Mouse (Mus musculus) limb, embryonic 13.5 days (tissue): Measurements from ENCODE around the gene Slc22a21. TPM values are rescaled to one million over a fixed set of nuclear protein-coding genes. Genes with fewer than 3 reads are reported as not detected.

Source experiments
- ATAC-seq: fragments of 200-750 bp; cut with Nextera tagmentation; 2 replicates; pipeline ENCODE4 v1.8.0; 2017; ENCODE audit warnings: low read depth, moderate number of reproducible peaks, moderate TSS enrichment; ENCODE audit not compliant: low FRiP score
- H3K27ac ChIP-seq: fragments of 300-500 bp; sonication (generic); 2 replicates; pipeline ENCODE4 v1.5.1; 2015; ENCODE audit warnings: inconsistent platforms, mild to moderate bottlenecking, moderate library complexity
- H3K27me3 ChIP-seq: fragments of 300-500 bp; sonication (generic); 2 replicates; pipeline ENCODE4 v1.6.1; 2015; ENCODE audit warnings: mild to moderate bottlenecking, inconsistent platforms
- H3K36me3 ChIP-seq: fragments of 300-500 bp; sonication (generic); 2 replicates; pipeline ENCODE4 v1.6.1; 2015; ENCODE audit warnings: inconsistent platforms, mild to moderate bottlenecking, moderate library complexity
- H3K4me1 ChIP-seq: fragments of 300-500 bp; sonication (generic); 2 replicates; pipeline ENCODE4 v1.6.1; 2015; ENCODE audit warnings: inconsistent platforms
- H3K4me2 ChIP-seq: fragments of 300-500 bp; sonication (generic); replicated peaks from 2 replicates; pipeline ENCODE4 v1.6.1; 2015; ENCODE audit warnings: inconsistent platforms, mild to moderate bottlenecking, moderate library complexity
- H3K4me3 ChIP-seq: fragments of 300-500 bp; sonication (generic); 2 replicates; pipeline ENCODE4 v1.5.1; 2015; ENCODE audit warnings: moderate library complexity, mild to moderate bottlenecking, inconsistent platforms
- H3K9ac ChIP-seq: fragments of 300-500 bp; sonication (generic); 2 replicates; pipeline ENCODE4 v1.6.1; 2015; ENCODE audit warnings: mild to moderate bottlenecking, inconsistent platforms
- H3K9me3 ChIP-seq: fragments of 300-500 bp; sonication (generic); 2 replicates; pipeline ENCODE4 v1.6.1; 2016; ENCODE audit warnings: inconsistent platforms
- WGBS: fragments of 180-500 bp; shearing (Covaris S2); methylation state at CpG from one replicate; pipeline ENCODE4 v1.1.7; 2015; 5-methylcytosine and 5-hydroxymethylcytosine counted together
- polyA plus RNA-seq: library from polyadenylated mRNA; unstranded; fragments of >200 nt; fragmentation: Nextera tagmentation; extraction: Ambion mirVana; gene quantifications from 2 replicates; pipeline ENCODE4 v1.2.1, GENCODE M21; 2015

Gene Slc22a21
- polyA plus RNA-seq, 1 experiment from 2014 or later = 4.9 TPM

- no peaks in the 10 kb centered on the region for H3K36me3 ChIP-seq
- H3K9me3 ChIP-seq = 0 out of 2 replicates have a peak, but pooled peaks cover 2% of the 10 kb centered on the region
- H3K4me1 ChIP-seq = 0 out of 2 replicates have a peak, but pooled peaks cover 3% of the 10 kb centered on the region
- no peak overlapping the region for H3K9ac ChIP-seq
- 79% methylated on average over 3 of the region's 3 CpGs for WGBS
- H3K4me3 ChIP-seq = no peak overlapping the region
- no peak overlapping the region for H3K4me2 ChIP-seq
- ATAC-seq = no peak
- H3K27me3 ChIP-seq = no peaks in the 10 kb centered on the region
- no peak overlapping the region for H3K27ac ChIP-seq
Observed at GRCm38 (mm10) chr11:53928585-53928984, 51.5 kb downstream of the Slc22a21 start.

GRCm38 (mm10) chr11:53926303-53926702 is 53.8 kb downstream of the Slc22a21 start:
- no peak overlapping the region for H3K4me3 ChIP-seq
- no peak overlapping the region for H3K4me2 ChIP-seq
- H3K4me1 ChIP-seq = no peaks in the 10 kb centered on the region
- no peaks in the 10 kb centered on the region for H3K27me3 ChIP-seq
- H3K36me3 ChIP-seq = no peaks in the 10 kb centered on the region
- no peak overlapping the region for H3K27ac ChIP-seq
- no peak overlapping the region for H3K9ac ChIP-seq
- ATAC-seq = no peak
- 0 out of 2 replicates have a peak, but pooled peaks cover 2% of the 10 kb centered on the region for H3K9me3 ChIP-seq
- WGBS = 85% methylated on average over 5 of the region's 5 CpGs

GRCm38 (mm10) chr11:53918851-53919250 is 61.3 kb downstream of the Slc22a21 start:
- no peak overlapping the region for H3K4me2 ChIP-seq
- no peaks in the 10 kb centered on the region for H3K36me3 ChIP-seq
- no peak overlapping the region for H3K27ac ChIP-seq
- no peaks in the 10 kb centered on the region for H3K9me3 ChIP-seq
- H3K9ac ChIP-seq = no peak overlapping the region
- no peak for ATAC-seq
- no peak overlapping the region for H3K4me3 ChIP-seq
- no peaks in the 10 kb centered on the region for H3K4me1 ChIP-seq
- WGBS = 92% methylated on average over 4 of the region's 4 CpGs
- no peaks in the 10 kb centered on the region for H3K27me3 ChIP-seq

GRCm38 (mm10) chr11:53911011-53911410 is 69.1 kb downstream of the Slc22a21 start:
- H3K4me2 ChIP-seq = no peak overlapping the region
- WGBS = 73% methylated on average over 4 of the region's 4 CpGs

GRCm38 (mm10) chr11:53908686-53909085 is 71.4 kb downstream of the Slc22a21 start:
- H3K36me3 ChIP-seq = no peaks in the 10 kb centered on the region
- no peak overlapping the region for H3K9ac ChIP-seq
- 90% methylated on average over 8 of the region's 8 CpGs for WGBS
- H3K9me3 ChIP-seq = no peaks in the 10 kb centered on the region
- no peaks in the 10 kb centered on the region for H3K27me3 ChIP-seq
- no peak for ATAC-seq
- H3K4me3 ChIP-seq = no peak overlapping the region
- H3K4me2 ChIP-seq = no peak overlapping the region
- no peak overlapping the region for H3K27ac ChIP-seq
- no peaks in the 10 kb centered on the region for H3K4me1 ChIP-seq

More at GRCm38 (mm10) chr11:53911011-53911410, 69.1 kb downstream of the Slc22a21 start:
- Histone ChIP-seq H3K4me3 (no peak overlapping the region), H3K27ac (no peak overlapping the region), H3K9me3 (no peaks in the 10 kb centered on the region), H3K4me1 (no peaks in the 10 kb centered on the region), H3K36me3 (no peaks in the 10 kb centered on the region), H3K27me3 (no peaks in the 10 kb centered on the region), H3K9ac (no peak overlapping the region)
- no peak for ATAC-seq

GRCm38 (mm10) chr11:53904534-53904925 is 75.6 kb downstream of the Slc22a21 start:
- no peak overlapping the region for H3K27ac ChIP-seq
- ATAC-seq = no peak
- WGBS = 73% methylated on average over 9 of the region's 9 CpGs

GRCm38 (mm10) chr11:53903781-53904533 is 76.2 kb downstream of the Slc22a21 start:
- Histone ChIP-seq H3K27me3 (no peaks in the 10 kb centered on the region), H3K27ac (no peak overlapping the region), H3K4me3 (no peak overlapping the region), H3K4me1 (no peaks in the 10 kb centered on the region), H3K9me3 (no peaks in the 10 kb centered on the region), H3K9ac (no peak overlapping the region), H3K36me3 (no peaks in the 10 kb centered on the region), H3K4me2 (no peak overlapping the region)
- ATAC-seq = no peak
- WGBS = 42% methylated on average over 16 of the region's 16 CpGs

More at GRCm38 (mm10) chr11:53904534-53904925, 75.6 kb downstream of the Slc22a21 start:
- Histone ChIP-seq H3K4me2 (no peak overlapping the region), H3K27me3 (no peaks in the 10 kb centered on the region), H3K36me3 (no peaks in the 10 kb centered on the region), H3K9ac (no peak overlapping the region), H3K9me3 (no peaks in the 10 kb centered on the region), H3K4me3 (no peak overlapping the region), H3K4me1 (no peaks in the 10 kb centered on the region)

GRCm38 (mm10) chr11:53902741-53903140 is 77.4 kb downstream of the Slc22a21 start:
- no peaks in the 10 kb centered on the region for H3K4me1 ChIP-seq
- no peak overlapping the region for H3K27ac ChIP-seq
- H3K4me2 ChIP-seq = no peak overlapping the region
- WGBS = 93% methylated on average over 14 of the region's 14 CpGs
- H3K36me3 ChIP-seq = no peaks in the 10 kb centered on the region
- ATAC-seq = no peak
- no peak overlapping the region for H3K4me3 ChIP-seq
- H3K9me3 ChIP-seq = no peaks in the 10 kb centered on the region
- no peaks in the 10 kb centered on the region for H3K27me3 ChIP-seq
- no peak overlapping the region for H3K9ac ChIP-seq

- ATAC-seq = no peak
- H3K4me3 ChIP-seq = no peak overlapping the region
- H3K9ac ChIP-seq = no peak overlapping the region
- no peaks in the 10 kb centered on the region for H3K36me3 ChIP-seq
- H3K9me3 ChIP-seq = no peaks in the 10 kb centered on the region
- H3K4me2 ChIP-seq = no peak overlapping the region
- no peaks in the 10 kb centered on the region for H3K4me1 ChIP-seq
- no peaks in the 10 kb centered on the region for H3K27me3 ChIP-seq
- WGBS = 21% methylated on average over 1 of the region's 1 CpGs
- H3K27ac ChIP-seq = no peak overlapping the region
Observed at GRCm38 (mm10) chr11:53900991-53901390, 79.1 kb downstream of the Slc22a21 start.

GRCm38 (mm10) chr11:53899981-53900380 is 80.2 kb downstream of the Slc22a21 start:
- H3K36me3 ChIP-seq = no peaks in the 10 kb centered on the region
- 82% methylated on average over 6 of the region's 6 CpGs for WGBS
- H3K9ac ChIP-seq = no peak overlapping the region
- no peaks in the 10 kb centered on the region for H3K27me3 ChIP-seq
- no peak overlapping the region for H3K4me3 ChIP-seq
- no peak overlapping the region for H3K27ac ChIP-seq
- no peak for ATAC-seq
- no peaks in the 10 kb centered on the region for H3K4me1 ChIP-seq
- no peaks in the 10 kb centered on the region for H3K9me3 ChIP-seq
- no peak overlapping the region for H3K4me2 ChIP-seq
